In genomic region chr10:76530922-76531321, GRCm38 (mm10) we compare ENCODE assay signal across 8 mouse cellular contexts. TPM values are rescaled to one million over a fixed set of nuclear protein-coding genes. Genes with fewer than 3 reads are reported as not detected.
DNase-seq lines count a peak whose midpoint lies in the region; ATAC-seq and TF ChIP-seq lines count a peak whose summit lies in the region.

No protein-coding gene starts in this region.

- no peak for TF ChIP-seq EP300 in liver, postnatal 0 days (IDR thresholded peaks at IDR 0.05; ENCODE audit: low read depth)

- no peak for DNase-seq in frontal cortex, postnatal 36 days (ENCODE audit: low spot score in 2 of 2)
- DNase-seq in liver, postnatal 0 days: no peak
- DNase-seq in ovary, postnatal 10 days (ENCODE audit: low spot score): no peak
- no peak for DNase-seq in cerebellum, adult 11-12 months
- no peak for DNase-seq in yolk sac, embryonic 10.5 days (ENCODE audit: low spot score)

- ATAC-seq in frontal cortex, adult (ENCODE audit: low TSS enrichment): peak; percentile 29
- no peak; the same call in 1 of the 2 replicates for ATAC-seq in forebrain, embryonic 15.5 days (replicated peaks)
- no peak for ATAC-seq in liver, postnatal 0 days

- H3K4me3 ChIP-seq in C2C12 (ENCODE audit: insufficient read depth, poor library complexity, severe bottlenecking): peak overlapping the region; percentile 19
- peak overlapping the region; percentile 76 for H3K4me3 ChIP-seq in forebrain, embryonic 15.5 days
- H3K4me3 ChIP-seq in liver, postnatal 0 days (ENCODE audit: low read depth, low read length): peak overlapping the region; percentile 61

- H3K36me3 ChIP-seq in C2C12 (ENCODE audit: control insufficient read depth, insufficient read depth): peaks cover 17% of the 10 kb centered on the region
- H3K36me3 ChIP-seq in forebrain, embryonic 15.5 days: peaks cover 21% of the 10 kb centered on the region
- peaks cover 3% of the 10 kb centered on the region; the same call in 1 of the 2 replicates for H3K36me3 ChIP-seq in liver, postnatal 0 days (replicated peaks; ENCODE audit: insufficient read depth, low read length)

- TF ChIP-seq CTCF in C2C12 (IDR thresholded peaks at IDR 0.05; ENCODE audit: control insufficient read depth, insufficient read depth, insufficient read length): no peak
- TF ChIP-seq CTCF in liver, postnatal 0 days (IDR thresholded peaks at IDR 0.05; ENCODE audit: low read depth): no peak

- H3K4me2 ChIP-seq in forebrain, embryonic 15.5 days (replicated peaks): peak overlapping the region; percentile 73
- peak overlapping the region; percentile 88 for H3K4me2 ChIP-seq in liver, postnatal 0 days (ENCODE audit: low read depth, low read length)

- no peaks in the 10 kb centered on the region for H3K9me3 ChIP-seq in forebrain, embryonic 15.5 days
- no peaks in the 10 kb centered on the region for H3K9me3 ChIP-seq in liver, postnatal 0 days (ENCODE audit: low read length)

- no peaks in the 10 kb centered on the region for H3K79me3 ChIP-seq in C2C12 (ENCODE audit: low read depth)

- peak overlapping the region; percentile 32 for H3K9ac ChIP-seq in forebrain, embryonic 15.5 days (replicated peaks)
- H3K9ac ChIP-seq in liver, postnatal 0 days (replicated peaks): peak overlapping the region; percentile 21

- WGBS in forebrain, embryonic 15.5 days: 4% methylated on average over 11 of the region's 11 CpGs
- 1% methylated on average over 11 of the region's 11 CpGs for WGBS in liver, postnatal 0 days (ENCODE audit: insufficient replicate concordance)

- H3K27me3 ChIP-seq in C2C12 (ENCODE audit: control insufficient read depth, insufficient read depth, insufficient read length): no peaks in the 10 kb centered on the region
- no peaks in the 10 kb centered on the region for H3K27me3 ChIP-seq in forebrain, embryonic 15.5 days
- H3K27me3 ChIP-seq in liver, postnatal 0 days (ENCODE audit: insufficient read depth, low read length): no peaks in the 10 kb centered on the region

- H3K4me1 ChIP-seq in forebrain, embryonic 15.5 days: peaks cover 23% of the 10 kb centered on the region
- peaks cover 20% of the 10 kb centered on the region for H3K4me1 ChIP-seq in liver, postnatal 0 days (ENCODE audit: insufficient read depth)

- peak overlapping the region; percentile 44 for H3K27ac ChIP-seq in forebrain, embryonic 15.5 days (replicated peaks)
- H3K27ac ChIP-seq in liver, postnatal 0 days (ENCODE audit: low read depth): peak overlapping the region; percentile 79

- peak overlapping the region; percentile 36 for H3ac ChIP-seq in C2C12 (ENCODE audit: control insufficient read depth, insufficient read length, low read depth)

- peaks cover 12% of the 10 kb centered on the region for H3K79me2 ChIP-seq in C2C12 (ENCODE audit: control insufficient read depth, insufficient read depth)

TF ChIP-seq in C2C12, 6 proteins besides CTCF, POLR2A, EP300 and RAD21:
- TF ChIP-seq MYOG (IDR thresholded peaks at IDR 0.05; ENCODE audit: control insufficient read depth, extremely low read depth, insufficient read length): no peak
- TF ChIP-seq MAX (IDR thresholded peaks at IDR 0.05): no peak
- TF ChIP-seq MYOD1 (IDR thresholded peaks at IDR 0.05; ENCODE audit: control insufficient read depth, insufficient read length, low read depth): no peak
- no peak for TF ChIP-seq USF1 (IDR thresholded peaks at IDR 0.05; ENCODE audit: low read depth)
- TF ChIP-seq FOSL1 (IDR thresholded peaks at IDR 0.05; ENCODE audit: insufficient read depth, low read length, poor library complexity, severe bottlenecking): no peak
- TF ChIP-seq CEBPB (IDR thresholded peaks at IDR 0.05; ENCODE audit: low read depth): no peak
TF ChIP-seq in C2C12: peak in this region for 0.

RNA-seq across cellular contexts. Expression of gene Lss, which starts 0.5 kb away (rescaled TPM):
- polyA plus RNA-seq in C2C12 (2012; fragmentation: generic; extraction: Trizol): 20.3 TPM
- polyA plus RNA-seq in forebrain, embryonic 15.5 days (2015; fragmentation: Nextera tagmentation; extraction: Ambion mirVana): 37.5 and 44.7 TPM in 2 replicates
- polyA plus RNA-seq in liver, postnatal 0 days (2015; fragmentation: Nextera tagmentation; extraction: Ambion mirVana): 14.5 and 15.8 TPM in 2 replicates

RNA-seq across cellular contexts. Expression of gene Spatc1l, which starts 31.1 kb away (rescaled TPM):
- 0.02 TPM for polyA plus RNA-seq in C2C12 (2012; fragmentation: generic; extraction: Trizol)
- not detected in 2 replicates for polyA plus RNA-seq in forebrain, embryonic 15.5 days (2015; fragmentation: Nextera tagmentation; extraction: Ambion mirVana)
- polyA plus RNA-seq in liver, postnatal 0 days (2015; fragmentation: Nextera tagmentation; extraction: Ambion mirVana): not detected in 2 replicates

RNA-seq across cellular contexts. Expression of gene Ftcd, which starts 44.5 kb away (rescaled TPM):
- polyA plus RNA-seq in C2C12 (2012; fragmentation: generic; extraction: Trizol): not detected
- polyA plus RNA-seq in forebrain, embryonic 15.5 days (2015; fragmentation: Nextera tagmentation; extraction: Ambion mirVana): 0.08 TPM in 1 of 2 replicates, not detected in the other
- 171 TPM in 2 replicates for polyA plus RNA-seq in liver, postnatal 0 days (2015; fragmentation: Nextera tagmentation; extraction: Ambion mirVana)

Comparison
In these comparisons a context has a peak if more than half of its experiments do, and no peak if none do; other contexts are left out.
1. H3K4me3 ChIP-seq: peak in every context shown above with its lines; median percentile 76 in forebrain, embryonic 15.5 days; 61 in liver, postnatal 0 days; 19 in C2C12.
2. RNA of gene Ftcd, which starts 44.5 kb away (polyA plus RNA-seq): 171 TPM in liver, postnatal 0 days; 0.08 TPM in forebrain, embryonic 15.5 days and not detected in C2C12 (single experiment); every median in the first group is over 100 times any median in the second.